Mouse (Mus musculus) liver, embryonic 14.5 days (tissue): ENCODE data around the gene Sept3. TPM values are rescaled to one million over a fixed set of nuclear protein-coding genes. Genes with fewer than 3 reads are reported as not detected.

Source experiments
- ATAC-seq: fragments of 200-750 bp; cut with Nextera tagmentation; 2 replicates; pipeline ENCODE4 v1.8.0; 2017; ENCODE audit warnings: moderate number of reproducible peaks, mild to moderate bottlenecking, moderate library complexity; ENCODE audit not compliant: insufficient read depth
- DNase-seq, 3 experiments: peaks; one replicate each; pipeline ENCODE4 v3.0.0-alpha.2; 2012 to 2013; ENCODE audit warnings: low read depth in 3 of 3, low spot score in 3 of 3
- H3K27ac ChIP-seq: fragments of 300-500 bp; sonication (generic); 2 replicates; pipeline ENCODE4 v1.5.1; 2014; ENCODE audit warnings: moderate library complexity, mild to moderate bottlenecking, control low read depth, inconsistent platforms
- H3K27me3 ChIP-seq: fragments of 300-500 bp; sonication (generic); 2 replicates; pipeline ENCODE4 v1.6.1; 2014; ENCODE audit warnings: mild to moderate bottlenecking, low read length, moderate library complexity; ENCODE audit not compliant: control insufficient read depth, insufficient read depth
- H3K36me3 ChIP-seq: fragments of 300-500 bp; sonication (generic); replicated peaks from 2 replicates; pipeline ENCODE4 v1.6.1; 2014; ENCODE audit warnings: low read depth; ENCODE audit not compliant: control insufficient read depth, insufficient read depth
- H3K4me1 ChIP-seq, 2 experiments: fragments of 200-500 bp in 1 of 2; fragments of 300-500 bp in 1 of 2; sonication (generic) in 1 of 2; replicated peaks; 2 replicates each; pipeline ENCODE4 v1.6.1; 2012 to 2014; ENCODE audit warnings: antibody characterized with exemption in 1 of 2, inconsistent platforms in 1 of 2, low read length in 1 of 2; ENCODE audit not compliant: control insufficient read depth in 2 of 2, insufficient read depth in 2 of 2
- H3K4me2 ChIP-seq: fragments of 300-500 bp; sonication (generic); 2 replicates; pipeline ENCODE4 v1.6.1; 2014; ENCODE audit warnings: low read depth, mild to moderate bottlenecking, control low read depth, moderate library complexity
- H3K4me3 ChIP-seq, 2 experiments: fragments of 200-500 bp in 1 of 2; fragments of 300-500 bp in 1 of 2; sonication (generic) in 1 of 2; 2 replicates each; pipeline ENCODE4 v1.5.1; 2012 to 2014; ENCODE audit warnings: low read depth in 2 of 2, low read length in 2 of 2, mild to moderate bottlenecking in 2 of 2, control low read depth in 1 of 2, inconsistent platforms in 1 of 2, moderate library complexity in 1 of 2; ENCODE audit not compliant: insufficient read depth in 1 of 2
- H3K9ac ChIP-seq: fragments of 300-500 bp; sonication (generic); replicated peaks from 2 replicates; pipeline ENCODE4 v1.6.1; 2014; ENCODE audit warnings: mild to moderate bottlenecking, control low read depth, moderate library complexity
- H3K9me3 ChIP-seq: fragments of 300-500 bp; sonication (generic); 2 replicates; pipeline ENCODE4 v1.6.1; 2016; ENCODE audit warnings: low read length, mixed read lengths; ENCODE audit not compliant: control insufficient read depth
- CTCF ChIP-seq: IDR thresholded peaks from 2 replicates; pipeline ENCODE4 v1.5.1; 2016; ENCODE audit warnings: antibody characterized with exemption, low read depth, control low read depth
- EP300 ChIP-seq: IDR thresholded peaks from 2 replicates; pipeline ENCODE4 v1.6.1; 2016; ENCODE audit warnings: antibody characterized with exemption, low read depth
- WGBS: fragments of 180-500 bp; shearing (Covaris S2); extraction: QIAGEN DNeasy Blood & Tissue Kit; methylation state at CpG from one replicate; pipeline ENCODE4 v1.1.7; 2014; ENCODE audit not compliant: insufficient replicate concordance; 5-methylcytosine and 5-hydroxymethylcytosine counted together
- polyA plus RNA-seq, 2 experiments: library from polyadenylated mRNA; depleted of rRNA in 1 of 2; stranded (reverse) in 1 of 2; unstranded in 1 of 2; fragments of >200 nt; fragmentation: Nextera tagmentation in 1 of 2; extraction: Ambion mirVana in 1 of 2; gene quantifications; 2 replicates each; pipeline versions ENCODE4 v1.2.1 to v1.2.3; 2012 to 2014

The Sept3 gene
- polyA plus RNA-seq (2012; rRNA removed) (0.12 and 0.61 TPM in 2 replicates), polyA plus RNA-seq (2014; fragmentation: Nextera tagmentation; extraction: Ambion mirVana) (0.09 TPM in 1 of 2 replicates, not detected in the other)

GRCm38 (mm10) chr15:82274593-82274926, at the start of gene Sept3:
Sept3 (plus strand) TSS chr15:82274893.
- Histone ChIP-seq H3K27ac (no peak within 1 kb of the TSS), H3K4me2 (peak within 1 kb of the TSS; percentile 57), H3K27me3 (peaks cover 42% of the 10 kb centered on the region), H3K36me3 (no peaks in the 10 kb centered on the region), H3K9ac (no peak within 1 kb of the TSS), H3K4me1 (no peaks in the 10 kb centered on the region), H3K9me3 (no peaks in the 10 kb centered on the region), H3K4me3 (peak within 1 kb of the TSS in 1 of 2 experiments; percentile 42; a peak in 2 of 4 replicates)
- no peak for TF ChIP-seq CTCF
- no peak for TF ChIP-seq EP300
- ATAC-seq (no peak), DNase-seq (no peak)
- WGBS = 22% methylated on average over 6 of the region's 6 CpGs

GRCm38 (mm10) chr15:82225769-82226168, 48.9 kb upstream of the Sept3 start:
- H3K4me1 ChIP-seq = peaks cover 24 to 32% of the 10 kb centered on the region in 2 experiments
- WGBS = 71% methylated on average over 5 of the region's 5 CpGs
- TF ChIP-seq EP300 (no peak), CTCF (no peak)

DNA sequence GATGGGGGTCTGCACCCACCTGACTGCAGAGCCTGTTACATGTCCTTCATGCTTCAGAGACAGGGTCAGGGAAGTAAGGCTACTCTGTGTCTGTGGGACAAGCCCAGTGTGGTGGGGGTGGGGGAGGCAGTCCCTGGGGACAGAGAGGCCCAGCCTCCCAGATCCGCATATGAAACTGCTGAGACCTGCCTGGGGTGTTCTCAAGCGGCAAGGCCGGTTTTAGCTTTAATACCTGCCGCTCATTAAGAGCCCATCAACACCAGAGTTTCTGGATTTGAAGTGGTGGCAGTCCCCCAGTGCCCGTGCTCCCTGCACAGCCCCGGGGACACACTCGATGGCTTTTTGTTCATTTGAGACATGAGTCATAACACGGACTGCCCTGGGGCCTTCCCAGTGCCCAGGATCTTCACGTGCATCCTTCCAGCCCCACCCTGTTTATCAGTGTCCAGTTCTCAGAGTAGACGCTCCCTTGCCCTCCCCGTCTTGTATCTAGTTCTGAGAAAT, 45.1 kb upstream of the Sept3 start:
- 37% methylated on average over 11 of the region's 11 CpGs for WGBS
- Histone ChIP-seq H3K4me3 (peak overlapping the region in 1 of 2 experiments; percentile 14; a peak in 1 of 4 replicates), H3K4me2 (peak overlapping the region; percentile 69), H3K9me3 (no peaks in the 10 kb centered on the region), H3K4me1 (peaks cover 23 to 30% of the 10 kb centered on the region in 2 experiments), H3K27ac (peak overlapping the region; percentile 90), H3K27me3 (peaks cover 5% of the 10 kb centered on the region), H3K9ac (peak overlapping the region; percentile 62), H3K36me3 (no peaks in the 10 kb centered on the region)
- DNase-seq = peak; percentile 71 to 93 (median 73)
- ATAC-seq = peak; percentile 96
- TF ChIP-seq CTCF (no peak), EP300 (no peak)

More at GRCm38 (mm10) chr15:82225769-82226168, 48.9 kb upstream of the Sept3 start:
- ATAC-seq (no peak), DNase-seq (no peak)
- H3K4me3 ChIP-seq = no peak overlapping the region
- no peak overlapping the region for H3K9ac ChIP-seq
- peaks cover 24% of the 10 kb centered on the region for H3K27me3 ChIP-seq
- no peaks in the 10 kb centered on the region for H3K9me3 ChIP-seq
- no peaks in the 10 kb centered on the region for H3K36me3 ChIP-seq
- H3K4me2 ChIP-seq = no peak overlapping the region
- no peak overlapping the region for H3K27ac ChIP-seq

DNA sequence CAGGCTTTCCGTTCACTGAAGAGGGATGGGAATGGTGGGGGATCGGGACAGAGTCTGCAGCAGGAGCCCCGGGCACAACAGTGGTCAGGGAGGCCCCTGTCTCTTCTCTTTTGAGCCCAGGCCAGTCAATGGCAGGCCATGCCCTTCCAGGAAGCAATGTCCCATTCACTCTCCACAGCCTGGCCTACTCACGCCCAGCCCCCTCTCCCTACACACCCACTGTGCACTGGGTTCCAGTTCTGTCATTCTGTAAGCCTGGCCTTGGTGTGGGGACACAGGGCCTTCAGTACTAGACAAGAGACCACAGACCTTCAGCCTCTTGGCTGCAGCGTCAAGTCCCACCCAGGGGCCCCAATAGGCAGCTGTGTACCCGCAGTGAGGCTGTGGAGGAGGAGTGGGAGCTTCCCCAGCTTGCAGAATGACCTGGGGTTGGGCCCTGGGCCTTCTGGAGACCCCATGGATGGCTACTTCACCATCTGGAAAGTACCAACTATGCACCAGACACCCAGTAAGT, 44.5 kb upstream of the Sept3 start:
- DNase-seq (peak in 1 of 3 experiments; percentile 39), ATAC-seq (peak; percentile 73)
- Histone ChIP-seq H3K27ac (peak overlapping the region; percentile 90), H3K27me3 (peaks cover 4% of the 10 kb centered on the region), H3K4me3 (no peak overlapping the region; a peak in 1 of 4 replicates), H3K4me1 (peaks cover 21 to 26% of the 10 kb centered on the region in 2 experiments), H3K4me2 (peak overlapping the region; percentile 69), H3K9ac (peak overlapping the region; percentile 59), H3K9me3 (no peaks in the 10 kb centered on the region), H3K36me3 (no peaks in the 10 kb centered on the region)
- TF ChIP-seq CTCF (no peak), EP300 (no peak; the same call in 1 of the 2 replicates)
- 45% methylated on average over 6 of the region's 6 CpGs for WGBS

DNA sequence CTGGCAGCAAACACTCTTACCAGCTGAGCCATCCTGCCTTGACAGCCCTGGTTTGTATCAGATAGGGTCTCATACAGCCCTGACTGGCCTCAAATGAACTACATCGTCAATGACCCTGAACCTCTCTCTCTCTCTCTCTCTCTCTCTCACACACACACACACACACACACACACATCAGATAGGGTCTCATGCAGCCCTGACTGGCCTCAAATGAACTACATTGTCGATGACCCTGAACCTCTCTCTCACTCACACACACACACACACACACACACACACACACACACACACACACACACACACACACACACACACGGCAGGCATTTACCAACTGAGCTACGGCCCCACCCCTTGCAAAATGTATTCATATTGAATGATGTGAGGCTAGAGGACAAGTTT, 43.6 kb upstream of the Sept3 start:
- Histone ChIP-seq H3K4me1 (peaks cover 21 to 23% of the 10 kb centered on the region in 2 experiments), H3K27ac (no peak overlapping the region; the same call in 1 of the 2 replicates), H3K27me3 (no peaks in the 10 kb centered on the region), H3K4me2 (no peak overlapping the region), H3K9me3 (no peaks in the 10 kb centered on the region), H3K9ac (no peak overlapping the region), H3K36me3 (no peaks in the 10 kb centered on the region), H3K4me3 (no peak overlapping the region)
- no peak for TF ChIP-seq CTCF
- no peak for TF ChIP-seq EP300
- WGBS = 75% methylated on average over 4 of the region's 4 CpGs
- ATAC-seq (no peak), DNase-seq (no peak)
